Mouse (Mus musculus) lung, postnatal 0 days (tissue): ENCODE data around the gene Map4k2.

Experiments
- CTCF ChIP-seq: IDR thresholded peaks from 2 replicates; pipeline ENCODE4 v1.5.1; 2016; ENCODE audit warnings: antibody characterized with exemption, mild to moderate bottlenecking
- EP300 ChIP-seq: IDR thresholded peaks from 2 replicates; pipeline ENCODE4 v1.6.1; 2016; ENCODE audit warnings: antibody characterized with exemption, mild to moderate bottlenecking, control low read depth

DNA sequence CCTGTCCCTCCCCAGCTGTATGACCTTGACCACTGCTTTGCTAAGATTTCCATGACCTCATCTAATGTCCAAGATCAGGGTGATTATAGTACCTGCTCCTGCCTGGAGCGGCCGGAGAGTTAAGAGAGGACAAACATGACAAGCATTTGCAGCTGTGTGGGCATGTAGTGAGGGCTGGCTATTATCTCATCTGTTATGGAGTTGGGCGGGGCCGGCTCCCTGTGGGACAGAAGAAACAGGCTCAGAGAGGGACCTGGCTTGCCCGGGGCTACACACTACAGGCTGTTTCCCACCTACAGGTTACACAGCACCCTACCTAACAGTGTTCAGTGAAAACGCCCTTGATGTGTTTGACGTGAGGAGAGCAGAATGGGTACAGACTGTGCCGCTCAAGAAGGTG lies 19.6 kb upstream of the Map4k2 start:
- TF ChIP-seq CTCF (no peak), EP300 (no peak)
